Mouse (Mus musculus) adrenal gland (tissue): ENCODE results near the gene Mup18.
"Not testable (repeated sequence)": the region's sequence is repeated elsewhere in the genome, so short reads cannot be mapped to it uniquely, and the experiment has no call there.

Source experiments
- intact Hi-C: fragments of 180-260 bp; cut with DNase I; formaldehyde crosslinking; loops from one replicate; pipeline ENCODE4 v1.15.1; 2025
- long read RNA-seq, 2 experiments: library from polyadenylated mRNA; unstranded; transcript quantifications; one replicate each; pipeline ENCODE4 v2.0.0; 2020; ENCODE audit warnings: borderline replicate concordance in 1 of 2; ENCODE audit not compliant: insufficient replicate concordance in 1 of 2

Gene Mup18
- long read RNA-seq, experiment 1: 0 reads
- long read RNA-seq, experiment 2: 0 reads

DNA sequence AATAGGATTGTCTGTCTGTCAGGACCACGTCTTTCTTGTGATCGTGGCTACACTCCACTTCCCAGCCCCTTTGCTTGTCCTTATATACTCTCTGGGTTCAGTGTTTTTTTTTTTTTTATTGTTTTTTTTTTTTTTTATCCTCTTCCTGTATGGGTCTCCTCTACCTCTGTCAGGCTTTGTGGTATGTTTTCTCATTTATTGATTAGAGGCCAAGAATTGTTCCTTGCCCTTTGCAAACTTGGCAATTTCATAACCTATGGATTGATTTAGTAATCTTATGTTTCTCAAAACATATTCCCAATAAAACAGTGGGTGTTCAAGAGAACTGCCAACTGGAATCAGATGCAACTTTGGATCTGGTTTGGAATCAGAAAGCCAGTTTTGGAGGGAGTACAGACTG, at the start of gene Mup18:
Mup18 (minus strand) TSS at position 101 of the 400 bp plus-strand sequence.
- intact Hi-C loops: not testable (repeated sequence)

DNA sequence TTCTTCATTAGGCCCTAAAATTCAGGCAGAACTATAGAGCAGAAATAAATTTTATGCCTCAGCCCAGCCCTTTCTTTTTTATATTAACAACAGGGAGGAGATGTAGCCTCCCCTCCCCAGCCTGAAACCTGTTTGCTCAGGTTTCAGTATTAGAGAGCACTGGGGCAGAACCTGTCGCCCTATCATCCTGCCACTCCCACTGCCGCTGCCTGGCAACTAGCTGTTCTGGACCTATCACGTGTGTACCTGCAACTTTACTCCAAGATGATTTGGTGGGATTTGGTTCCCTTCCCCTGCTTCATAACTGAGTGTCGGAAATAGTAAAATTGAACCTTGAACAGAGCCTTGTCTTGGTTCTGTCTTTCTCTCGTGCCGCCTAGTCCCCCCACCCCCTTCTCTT, 40.4 kb upstream of the Mup18 start:
- intact Hi-C loops: not testable (repeated sequence)
